Mouse (Mus musculus): ENCODE results near the gene Yap1. TPM values are rescaled to one million over a fixed set of nuclear protein-coding genes. Genes with fewer than 3 reads are reported as not detected.

Yap1 gene
- polyA plus RNA-seq (2015; fragmentation: Nextera tagmentation; extraction: Ambion mirVana): 8.3 and 11.0 TPM in 2 replicates

DNA sequence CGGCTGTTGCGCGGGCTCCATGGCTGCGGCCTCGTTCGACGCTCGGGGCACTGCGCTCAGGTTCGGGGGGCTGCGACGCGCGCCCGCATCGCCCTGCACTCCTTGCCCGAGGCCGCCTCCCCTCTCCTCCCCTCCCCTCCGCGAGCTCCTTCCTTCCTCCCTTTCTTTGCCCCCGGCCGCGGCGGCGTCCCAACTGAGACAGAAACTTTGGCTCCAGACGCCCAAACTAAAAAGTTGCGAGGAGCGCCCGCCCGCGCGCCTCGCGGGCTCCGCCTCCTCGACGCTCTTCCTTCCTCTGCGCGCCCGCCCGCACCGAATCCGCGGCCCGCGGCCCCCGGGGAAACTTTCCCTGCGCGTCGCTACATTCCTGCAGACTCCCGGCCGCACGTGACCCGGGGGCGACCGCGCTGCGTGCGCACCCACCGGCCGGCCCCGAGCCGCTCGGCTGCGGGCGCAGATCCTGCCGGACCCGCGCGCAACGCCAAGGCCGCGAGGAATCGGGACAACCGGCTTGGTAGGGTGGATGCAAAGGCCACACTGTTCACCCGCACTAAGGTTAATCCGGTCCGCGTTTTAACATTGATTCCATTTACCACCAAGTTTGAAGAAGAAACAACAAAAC is at the start of gene Yap1:
Gene Yap1 (minus strand): TSS at position 227 of the 622 bp plus-strand sequence.
- H3K27me3 ChIP-seq: no peaks in the 10 kb centered on the region
- WGBS: under 1% methylated on average over 63 of the region's 79 CpGs
- peak; percentile 86 for ATAC-seq (ENCODE audit: low FRiP score, low read depth)
- H3K4me2 ChIP-seq: peak within 1 kb of the TSS; percentile 77
- H3K27ac ChIP-seq (replicated peaks): peak within 1 kb of the TSS; percentile 79
- peak within 1 kb of the TSS; percentile 61 for H3K4me3 ChIP-seq
- peaks cover 20% of the 10 kb centered on the region for H3K4me1 ChIP-seq (replicated peaks)
- H3K36me3 ChIP-seq: no peaks in the 10 kb centered on the region
- no peaks in the 10 kb centered on the region for H3K9me3 ChIP-seq
- peak within 1 kb of the TSS; percentile 58 for H3K9ac ChIP-seq

DNA sequence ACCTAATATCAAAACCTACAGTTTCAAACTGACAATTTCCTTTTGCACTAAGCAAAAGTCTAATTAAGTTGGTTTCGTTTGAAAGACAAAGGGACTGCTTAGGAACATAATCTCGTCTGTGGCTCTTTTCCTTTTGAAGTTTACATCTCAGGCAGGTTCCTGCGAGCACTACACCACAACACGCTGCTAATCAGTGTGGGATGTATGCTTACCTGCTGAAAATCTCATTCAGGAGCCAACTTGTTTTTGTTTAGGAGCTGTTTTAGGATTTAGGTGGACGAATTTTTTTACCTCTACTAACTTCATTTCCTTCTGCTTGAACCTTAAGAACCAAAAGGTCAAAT is 38.6 kb upstream of the Yap1 start:
- Histone ChIP-seq H3K9me3 (no peaks in the 10 kb centered on the region), H3K4me3 (peak overlapping the region; percentile 91), H3K27ac (replicated peaks) (peak overlapping the region; percentile 95), H3K27me3 (no peaks in the 10 kb centered on the region), H3K4me2 (peak overlapping the region; percentile 68), H3K4me1 (replicated peaks) (peaks cover 16% of the 10 kb centered on the region), H3K9ac (no peak overlapping the region), H3K36me3 (peaks cover 6% of the 10 kb centered on the region; the same call in 1 of the 2 replicates)
- peak; percentile 65 for ATAC-seq (ENCODE audit: low FRiP score, low read depth)
- 17% methylated on average over 5 of the region's 5 CpGs for WGBS

DNA sequence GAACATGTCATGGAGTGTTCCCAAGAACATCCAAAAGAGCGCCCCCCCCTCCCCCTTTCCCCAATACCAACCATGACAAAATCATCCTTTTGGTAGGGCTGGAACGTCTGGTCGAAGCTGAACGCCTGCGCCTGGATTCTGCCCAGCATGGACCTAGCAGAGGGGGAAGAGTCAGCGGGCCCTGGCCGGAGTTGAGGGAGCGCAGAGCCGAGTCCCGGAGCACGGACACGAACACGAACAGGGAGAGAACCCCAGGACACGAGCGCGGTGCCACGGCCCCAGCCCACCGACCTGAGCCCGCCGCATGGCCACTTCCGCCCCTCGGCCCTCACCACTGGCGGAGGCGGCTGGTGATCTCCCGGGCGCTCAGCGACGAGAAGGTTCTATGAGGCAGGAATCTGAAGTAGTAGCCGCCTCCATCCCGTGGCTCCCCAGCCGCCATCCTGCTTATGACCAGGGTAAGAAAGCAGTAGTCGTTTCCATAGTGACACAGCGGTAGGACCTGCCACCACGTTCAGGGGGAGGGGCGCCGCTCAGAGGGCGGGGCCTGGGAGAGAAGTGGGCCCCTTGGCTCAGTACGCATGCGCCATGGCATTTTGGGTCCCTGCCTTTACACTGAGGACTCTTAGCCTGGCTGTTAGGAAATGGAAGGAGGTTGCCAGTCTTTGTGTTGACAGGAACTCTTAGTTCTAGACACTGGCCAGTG is 38.1 kb upstream of the Yap1 start, which contains the start of gene Cfap300:
Gene Cfap300 (minus strand): TSS at position 486 of the 706 bp plus-strand sequence.
- WGBS: under 1% methylated on average over 39 of the region's 39 CpGs
- peak within 1 kb of the TSS; percentile 91 for H3K4me3 ChIP-seq

DNA sequence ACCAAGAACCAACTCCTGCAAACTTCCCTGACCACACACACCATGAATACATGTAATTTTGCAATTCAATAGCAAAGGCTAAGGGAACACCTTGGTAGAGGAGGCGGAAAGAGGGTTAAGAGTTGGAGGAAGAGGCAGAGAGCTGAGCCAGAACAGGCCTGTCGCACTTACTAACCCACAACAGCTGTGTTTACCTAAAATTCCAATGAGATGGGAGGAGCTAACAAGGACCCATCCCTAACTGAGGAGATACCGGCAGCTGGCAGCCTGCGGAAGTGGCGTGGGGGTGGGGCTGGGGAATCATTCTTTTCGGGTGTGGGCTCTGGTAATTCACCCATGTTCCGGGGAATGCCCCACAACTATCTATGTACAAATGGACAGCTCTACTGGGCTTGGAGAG is 31.1 kb upstream of the Yap1 start:
- Histone ChIP-seq H3K36me3 (peaks cover 5% of the 10 kb centered on the region; the same call in 1 of the 2 replicates), H3K27ac (replicated peaks) (no peak overlapping the region), H3K4me3 (no peak overlapping the region), H3K9me3 (no peaks in the 10 kb centered on the region), H3K27me3 (no peaks in the 10 kb centered on the region), H3K4me1 (replicated peaks) (no peaks in the 10 kb centered on the region), H3K9ac (no peak overlapping the region), H3K4me2 (no peak overlapping the region)
- WGBS: 43% methylated on average over 7 of the region's 7 CpGs
- no peak for ATAC-seq (ENCODE audit: low FRiP score, low read depth)

More for the DNA sequence above, 38.1 kb upstream of the Yap1 start, which contains the start of gene Cfap300:
- Histone ChIP-seq H3K4me1 (replicated peaks) (peaks cover 16% of the 10 kb centered on the region), H3K9ac (peak within 1 kb of the TSS; percentile 91), H3K9me3 (no peaks in the 10 kb centered on the region), H3K4me2 (peak within 1 kb of the TSS; percentile 68), H3K27me3 (no peaks in the 10 kb centered on the region), H3K36me3 (peaks cover 6% of the 10 kb centered on the region; the same call in 1 of the 2 replicates), H3K27ac (replicated peaks) (peak within 1 kb of the TSS; percentile 95)
- peak; percentile 99 for ATAC-seq (ENCODE audit: low FRiP score, low read depth)

DNA sequence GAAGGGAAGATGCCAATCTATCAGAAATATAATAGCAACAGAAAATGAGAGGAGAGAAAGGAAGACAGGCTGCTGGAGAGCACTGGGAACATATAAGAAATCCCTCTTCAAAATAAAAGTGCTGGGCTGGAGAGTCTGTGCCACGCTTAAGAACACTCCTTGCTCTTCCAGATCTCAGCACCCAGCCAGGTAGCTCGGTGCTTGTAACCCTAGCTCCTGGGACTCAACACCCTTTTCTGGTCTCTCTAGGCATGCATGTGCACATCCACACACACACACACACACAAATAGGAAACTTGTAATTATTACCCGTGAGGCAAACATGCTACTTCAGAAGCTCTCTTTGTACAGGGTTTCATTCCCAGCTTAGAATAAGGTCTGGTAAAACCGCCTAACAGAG is 30.7 kb upstream of the Yap1 start:
- H3K4me2 ChIP-seq: no peak overlapping the region
- no peaks in the 10 kb centered on the region for H3K27me3 ChIP-seq
- H3K27ac ChIP-seq (replicated peaks): no peak overlapping the region
- no peak overlapping the region for H3K9ac ChIP-seq
- no peak for ATAC-seq (ENCODE audit: low FRiP score, low read depth)
- H3K9me3 ChIP-seq: no peaks in the 10 kb centered on the region
- H3K4me1 ChIP-seq (replicated peaks): no peaks in the 10 kb centered on the region
- H3K36me3 ChIP-seq: peaks cover under 1% of the 10 kb centered on the region; the same call in 1 of the 2 replicates
- 66% methylated on average over 4 of the region's 4 CpGs for WGBS
- no peak overlapping the region for H3K4me3 ChIP-seq

DNA sequence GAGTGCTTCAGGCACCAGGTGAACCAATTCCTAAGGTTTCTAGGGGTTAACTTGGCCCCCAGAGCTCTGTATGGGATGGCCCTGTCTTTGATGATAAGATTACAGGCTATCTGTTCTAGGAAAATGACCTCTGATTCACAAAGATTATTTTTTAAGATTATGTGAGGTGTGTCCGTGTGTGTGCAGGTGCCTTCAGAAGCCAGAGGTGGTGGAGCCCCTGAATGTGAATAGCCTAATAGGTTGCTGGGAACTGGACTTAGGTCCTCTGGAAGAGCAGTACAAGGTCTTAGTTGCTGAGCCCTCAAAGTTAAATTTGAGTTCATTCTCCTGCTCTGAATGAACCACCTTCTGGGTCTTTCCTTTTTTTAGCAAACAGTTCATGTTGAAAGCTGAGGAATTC is 29.7 kb upstream of the Yap1 start:
- no peaks in the 10 kb centered on the region for H3K4me1 ChIP-seq (replicated peaks)
- no peak overlapping the region for H3K4me3 ChIP-seq
- no peaks in the 10 kb centered on the region for H3K9me3 ChIP-seq
- H3K36me3 ChIP-seq: no peaks in the 10 kb centered on the region; the same call in 1 of the 2 replicates
- 100% methylated on average over 1 of the region's 1 CpGs for WGBS
- H3K27me3 ChIP-seq: no peaks in the 10 kb centered on the region
- H3K27ac ChIP-seq (replicated peaks): no peak overlapping the region
- ATAC-seq (ENCODE audit: low FRiP score, low read depth): no peak
- no peak overlapping the region for H3K4me2 ChIP-seq
- no peak overlapping the region for H3K9ac ChIP-seq

DNA sequence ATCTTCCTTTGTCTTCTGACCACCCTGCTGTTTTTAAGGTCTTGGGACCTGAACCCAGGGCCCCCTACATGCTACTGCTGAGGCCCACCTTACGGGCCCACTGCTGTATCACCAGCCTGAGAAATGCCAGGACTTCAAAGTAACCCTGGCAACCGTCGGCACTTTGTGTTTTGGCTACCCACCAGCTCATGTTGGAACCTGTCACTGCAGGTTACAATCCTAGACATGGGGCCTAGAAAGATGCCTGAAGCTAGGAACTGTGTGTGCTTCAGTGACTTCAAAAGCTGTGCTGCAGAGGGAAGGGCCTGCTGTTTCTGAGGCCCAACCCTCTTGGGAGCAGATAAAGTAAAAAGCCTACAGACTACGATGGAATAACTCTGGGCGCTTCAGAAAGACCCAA is 28.5 kb upstream of the Yap1 start:
- H3K27me3 ChIP-seq: no peaks in the 10 kb centered on the region
- H3K4me3 ChIP-seq: no peak overlapping the region
- H3K9ac ChIP-seq: no peak overlapping the region
- 0 out of 2 replicates have a peak, but pooled peaks have one; percentile 11 for ATAC-seq (ENCODE audit: low FRiP score, low read depth)
- no peak overlapping the region for H3K27ac ChIP-seq (replicated peaks)
- no peaks in the 10 kb centered on the region; the same call in 1 of the 2 replicates for H3K36me3 ChIP-seq
- H3K4me2 ChIP-seq: no peak overlapping the region
- no peaks in the 10 kb centered on the region for H3K9me3 ChIP-seq
- no peaks in the 10 kb centered on the region for H3K4me1 ChIP-seq (replicated peaks)
- WGBS: 68% methylated on average over 5 of the region's 5 CpGs

DNA sequence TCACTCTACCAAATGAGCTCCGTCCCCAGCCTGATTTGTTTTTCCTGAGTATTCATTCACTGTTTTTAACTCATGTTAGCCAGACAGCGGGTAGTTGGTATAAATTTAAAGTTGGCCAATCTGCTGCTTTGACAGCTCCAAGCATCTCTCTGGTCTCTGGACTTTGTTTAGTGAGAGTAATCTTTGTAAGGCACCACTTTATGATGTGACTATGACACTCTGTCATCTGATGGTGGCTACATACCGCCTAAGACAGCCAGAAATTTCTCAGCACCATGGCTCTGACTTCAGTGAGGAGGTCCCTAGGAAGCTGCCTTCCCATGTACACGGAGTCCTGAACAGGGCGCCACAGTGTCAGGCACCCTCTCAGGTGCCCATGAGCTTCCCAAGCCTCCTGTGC is 14.2 kb upstream of the Yap1 start:
- Histone ChIP-seq H3K9ac (no peak overlapping the region), H3K4me3 (no peak overlapping the region), H3K4me2 (no peak overlapping the region), H3K27me3 (no peaks in the 10 kb centered on the region), H3K9me3 (no peaks in the 10 kb centered on the region), H3K27ac (replicated peaks) (no peak overlapping the region), H3K4me1 (replicated peaks) (no peaks in the 10 kb centered on the region), H3K36me3 (no peaks in the 10 kb centered on the region)
- ATAC-seq (ENCODE audit: low FRiP score, low read depth): no peak
- WGBS: 90% methylated on average over 5 of the region's 5 CpGs

DNA sequence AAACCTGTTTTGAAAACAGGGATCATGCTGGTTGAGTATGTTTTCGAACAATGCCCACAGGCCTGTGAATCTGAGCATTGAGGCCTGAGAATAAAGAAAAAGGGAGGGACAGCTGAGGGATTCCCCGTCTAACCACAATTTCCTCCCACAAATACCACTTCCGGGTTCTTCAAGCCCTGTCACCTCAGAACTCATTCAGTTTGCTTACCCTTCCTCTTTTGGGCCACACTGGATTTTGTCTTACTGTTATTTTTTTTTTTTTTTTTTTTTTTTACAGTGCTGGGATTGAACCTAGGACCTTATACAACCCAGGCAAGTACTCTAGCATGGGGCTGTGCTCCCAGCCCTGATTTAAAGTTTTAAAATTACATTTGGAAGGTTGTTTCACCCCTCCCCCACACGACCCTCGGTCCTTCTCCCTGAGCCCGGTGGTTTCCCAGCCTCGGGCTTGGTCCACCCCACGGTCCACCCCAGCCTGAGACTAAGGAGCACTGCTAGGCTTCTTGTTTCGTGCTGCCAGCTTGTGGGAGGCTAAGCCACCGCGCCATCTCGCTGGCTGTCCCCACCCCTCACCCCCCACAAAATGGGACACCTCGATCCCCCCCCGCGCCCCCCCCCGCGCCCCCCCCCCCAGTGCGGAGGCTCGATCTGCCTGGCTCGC is 13.0 kb upstream of the Yap1 start:
- H3K27me3 ChIP-seq: no peaks in the 10 kb centered on the region
- ATAC-seq (ENCODE audit: low FRiP score, low read depth): 0 out of 2 replicates have a peak, but pooled peaks have one; percentile 19
- H3K9ac ChIP-seq: no peak overlapping the region
- no peaks in the 10 kb centered on the region for H3K4me1 ChIP-seq (replicated peaks)
- H3K4me2 ChIP-seq: no peak overlapping the region
- no peak overlapping the region for H3K27ac ChIP-seq (replicated peaks)
- no peaks in the 10 kb centered on the region for H3K9me3 ChIP-seq
- H3K36me3 ChIP-seq: no peaks in the 10 kb centered on the region
- H3K4me3 ChIP-seq: no peak overlapping the region
- 50% methylated on average over 18 of the region's 20 CpGs for WGBS

DNA sequence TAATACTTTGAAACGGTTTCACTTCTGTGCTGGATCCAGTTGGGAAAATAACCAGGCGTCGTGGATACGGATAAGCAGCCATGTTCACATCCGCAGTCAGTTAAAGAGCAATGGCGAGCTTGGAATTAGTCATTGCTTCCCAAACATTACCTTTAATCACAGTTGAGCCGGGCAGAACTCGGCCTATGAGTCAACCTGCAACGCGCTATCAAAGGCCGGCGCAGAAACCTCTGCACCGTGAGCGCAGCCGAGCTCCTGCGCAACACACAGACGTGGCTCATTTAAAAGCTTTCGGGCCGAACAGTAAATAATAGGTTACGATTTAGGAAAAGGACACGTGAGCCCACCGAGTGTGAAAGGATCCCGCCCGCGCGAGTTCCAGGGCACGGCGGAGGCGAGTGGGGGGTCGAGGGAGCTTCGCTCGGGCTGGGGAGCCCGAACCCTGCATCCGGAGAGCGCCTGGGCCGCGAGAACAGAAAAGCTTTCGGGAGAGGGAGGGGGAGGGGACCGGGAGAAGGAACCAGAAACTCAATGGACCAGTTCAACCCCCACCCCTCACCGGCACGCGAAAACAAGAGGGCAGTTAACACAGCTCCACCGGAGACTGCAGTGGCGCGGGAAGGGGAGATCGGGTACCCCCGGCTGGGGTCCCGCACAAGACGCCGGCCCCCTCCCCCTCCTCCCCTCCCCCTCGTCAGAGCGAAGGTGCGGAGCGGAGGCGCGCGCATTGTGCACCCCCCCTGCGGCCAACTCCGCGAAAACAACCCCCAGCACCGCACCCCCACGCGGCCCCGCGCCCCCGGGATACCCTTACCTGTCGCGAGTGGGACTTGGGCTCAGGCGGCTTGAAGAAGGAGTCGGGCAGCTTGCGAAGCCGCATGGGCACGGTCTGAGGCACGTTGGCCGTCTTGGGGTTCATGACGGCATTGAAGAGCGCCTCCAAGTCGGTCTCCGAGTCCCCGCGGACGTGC is 810 bp downstream of the Yap1 start:
- Histone ChIP-seq H3K36me3 (no peaks in the 10 kb centered on the region), H3K4me2 (peak overlapping the region; percentile 77), H3K4me1 (replicated peaks) (peaks cover 21% of the 10 kb centered on the region), H3K4me3 (peak overlapping the region; percentile 61), H3K9me3 (no peaks in the 10 kb centered on the region), H3K27me3 (no peaks in the 10 kb centered on the region), H3K9ac (peak overlapping the region; percentile 58), H3K27ac (replicated peaks) (peak overlapping the region; percentile 79)
- peak; percentile 71 for ATAC-seq (ENCODE audit: low FRiP score, low read depth)
- WGBS: under 1% methylated on average over 70 of the region's 82 CpGs

DNA sequence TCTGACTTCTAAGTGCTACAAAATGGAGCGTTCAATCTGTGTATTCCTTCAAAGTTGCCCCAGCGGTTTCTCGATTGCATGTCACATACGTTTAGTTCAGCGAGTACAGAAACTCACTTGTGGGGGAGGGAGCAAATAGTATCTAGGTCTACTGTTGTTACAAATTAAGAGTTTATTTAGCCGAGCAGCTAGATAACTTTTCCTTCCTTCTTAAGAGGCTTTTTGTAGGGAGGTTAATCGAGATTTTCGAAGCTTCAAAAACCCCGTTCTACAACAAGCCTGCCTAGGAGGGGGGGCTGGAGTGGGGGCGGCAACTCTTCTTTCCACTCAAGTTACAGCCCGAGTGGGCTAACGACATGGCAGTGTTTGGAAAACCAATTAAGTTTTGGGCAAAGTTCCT is 1.6 kb downstream of the Yap1 start:
- Histone ChIP-seq H3K27ac (replicated peaks) (no peak overlapping the region), H3K27me3 (no peaks in the 10 kb centered on the region), H3K4me2 (peak overlapping the region; percentile 77), H3K4me3 (peak overlapping the region; percentile 61), H3K9ac (peak overlapping the region; percentile 58; the same call in 1 of the 2 replicates), H3K9me3 (no peaks in the 10 kb centered on the region), H3K36me3 (no peaks in the 10 kb centered on the region), H3K4me1 (replicated peaks) (peaks cover 24% of the 10 kb centered on the region)
- no peak for ATAC-seq (ENCODE audit: low FRiP score, low read depth)
- 2% methylated on average over 12 of the region's 12 CpGs for WGBS
